Mouse (Mus musculus) mouse embryonic stem cell (cell line): ENCODE data around the gene Gpr21.
"Not testable (repeated sequence)": the region's sequence is repeated elsewhere in the genome, so short reads cannot be mapped to it uniquely, and the experiment has no call there.

ENCODE experiments used
- in situ Hi-C, 2 experiments: fragments of 300-500 bp; cut with MboI; formaldehyde crosslinking; loops; 1 replicate in 1 of 2; 3 replicates in 1 of 2; pipeline ENCODE4 v1.14.3; 2019 to 2020; ENCODE audit warnings: low sequenced_read_pairs in 2 of 2, low pct_unique_long_range_greater_than_20kb in 1 of 2, mixed read lengths in 1 of 2; ENCODE audit not compliant: unreplicated experiment in 1 of 2

The Gpr21 gene

DNA sequence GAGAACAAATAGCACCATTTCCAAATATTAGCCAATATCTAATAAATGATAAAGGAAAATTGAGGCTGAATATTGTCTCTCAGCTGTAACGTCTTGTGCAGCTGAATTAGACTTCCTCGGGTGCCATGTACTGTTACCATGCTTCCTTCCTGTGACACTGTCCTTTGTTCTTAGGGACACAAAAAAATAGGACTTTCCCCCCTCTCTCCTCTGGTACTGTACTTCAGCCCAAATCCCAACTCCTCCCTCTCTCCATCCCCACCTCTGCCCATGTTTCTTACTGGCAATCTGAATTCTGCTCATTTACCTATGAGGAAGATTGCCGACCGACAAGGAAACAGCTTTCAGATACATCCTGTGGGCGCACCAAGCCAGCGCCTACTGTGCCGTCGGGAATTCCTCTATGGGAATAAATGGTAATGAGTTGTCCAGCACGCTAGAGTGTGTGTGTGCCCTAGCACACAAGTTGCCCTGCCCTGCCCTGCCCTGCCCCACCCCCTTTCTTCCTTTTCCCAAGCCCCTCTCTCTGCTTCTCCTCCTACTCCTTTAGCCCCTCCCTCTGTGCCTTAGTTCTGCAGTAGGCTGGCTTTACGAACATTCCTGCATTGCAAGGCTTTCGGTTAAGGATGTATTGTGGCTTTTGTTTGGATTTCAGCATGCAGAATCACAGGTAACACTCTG is at the start of gene Gpr21:
Gene Gpr21 (plus strand): TSS at position 303 of the 681 bp plus-strand sequence.
- in situ Hi-C loops, result no loop called here

DNA sequence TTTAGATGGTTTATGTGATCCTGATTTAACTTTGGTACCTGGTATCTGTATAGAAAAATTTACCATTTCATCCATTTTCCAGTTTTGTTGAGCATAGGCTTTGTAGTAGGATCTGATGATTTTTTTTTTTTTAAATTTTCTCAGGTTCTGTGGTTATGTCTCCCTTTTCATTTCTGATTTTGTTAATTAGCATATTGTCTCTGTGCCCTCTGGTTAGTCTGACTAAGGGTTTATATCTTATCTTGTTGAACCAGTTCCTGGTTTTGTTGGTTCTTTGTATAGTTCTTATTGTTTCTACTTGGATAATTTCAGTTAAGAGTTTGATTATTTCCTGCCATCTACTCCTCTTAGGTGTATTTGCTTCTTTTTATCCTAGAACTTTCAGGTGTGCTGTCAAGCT is 36.6 kb upstream of the Gpr21 start:
- in situ Hi-C loops, result no loop called here

DNA sequence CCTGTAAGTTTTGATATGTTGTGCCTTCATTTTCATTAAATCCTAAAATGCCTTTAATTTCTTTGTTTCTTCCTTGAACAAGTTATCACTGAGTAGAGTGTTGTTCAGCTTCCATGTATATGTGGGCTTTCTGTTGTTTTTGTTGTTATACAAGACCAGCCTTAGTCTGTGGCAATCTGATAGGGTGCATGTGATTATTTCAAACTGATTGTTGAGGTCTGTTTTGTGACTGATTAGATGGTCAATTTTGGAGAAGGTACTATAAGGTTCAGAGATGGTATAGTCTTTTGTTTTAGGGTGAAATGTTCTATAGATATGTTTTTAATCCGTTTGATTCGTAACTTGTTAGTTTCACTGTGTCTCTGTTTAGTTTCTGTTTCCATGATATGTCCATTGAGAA is 36.1 kb upstream of the Gpr21 start:
- in situ Hi-C loops, result no loop called here

DNA sequence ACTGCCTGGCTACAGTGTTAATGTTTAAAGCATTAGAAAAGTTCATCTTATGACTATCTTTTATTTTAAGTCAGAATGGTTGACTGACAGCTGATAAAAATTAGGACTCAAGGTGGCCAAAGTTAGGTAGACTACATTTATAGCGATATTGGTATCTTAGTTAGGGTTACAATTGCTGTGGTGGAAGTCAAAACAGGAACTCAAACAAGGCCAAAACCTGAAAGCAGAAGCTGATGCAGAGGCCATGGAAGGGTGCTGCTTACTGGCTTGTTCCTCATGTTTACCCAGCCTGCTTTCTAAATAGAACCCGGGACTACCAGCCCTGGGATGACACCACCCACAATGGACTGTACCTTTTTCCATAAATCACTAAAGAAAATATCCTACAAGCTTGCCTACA is 32.0 kb upstream of the Gpr21 start:
- in situ Hi-C loops, result no loop called here

GRCm38 (mm10) chr2:37485370-37485769 is 30.8 kb upstream of the Gpr21 start:
- in situ Hi-C loops, result no loop called here

GRCm38 (mm10) chr2:37486408-37486807 is 29.7 kb upstream of the Gpr21 start:
- in situ Hi-C loops, result no loop called here

DNA sequence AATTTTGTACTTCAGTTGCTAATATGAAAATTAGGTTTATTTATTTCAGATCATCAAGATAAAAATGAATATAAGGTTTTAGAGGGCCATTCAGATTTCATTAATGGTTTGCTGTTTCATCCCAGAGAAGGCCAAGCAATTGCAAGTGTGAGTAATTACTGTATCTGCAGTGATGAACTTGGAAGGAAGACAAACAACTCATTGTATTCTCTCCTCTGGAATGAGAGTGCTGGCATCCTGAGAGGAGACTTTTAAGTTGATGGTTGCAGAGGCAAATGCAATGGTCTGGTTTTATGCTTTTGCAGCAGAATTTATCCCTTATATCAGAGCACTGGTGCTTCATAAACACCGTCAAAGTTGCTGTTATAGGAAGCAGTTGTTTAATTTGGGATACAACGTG is 27.2 kb upstream of the Gpr21 start:
- in situ Hi-C loops, result no loop called here

DNA sequence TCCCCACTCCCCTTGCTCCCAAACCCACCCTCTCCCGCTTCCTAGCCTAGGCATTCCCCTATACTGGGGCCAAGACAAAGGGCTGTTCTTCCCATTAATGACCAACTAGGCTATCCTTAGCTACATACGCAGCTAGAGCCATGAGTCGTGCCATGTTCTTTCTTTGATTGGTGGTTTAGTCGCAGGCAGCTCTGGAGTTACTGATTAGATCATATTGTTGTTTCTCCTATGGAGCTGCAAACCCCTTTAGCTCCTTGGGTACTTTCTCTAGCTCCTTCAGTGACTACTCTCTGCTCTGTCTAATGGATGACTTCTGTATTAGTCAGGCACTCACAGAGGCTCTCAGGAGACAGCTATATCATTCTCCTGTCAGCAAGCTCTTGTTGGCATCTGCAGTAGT is 18.8 kb upstream of the Gpr21 start:
- in situ Hi-C loops, result no loop called here

- in situ Hi-C loops, result not testable (repeated sequence)
Measured at GRCm38 (mm10) chr2:37505856-37506255, 10.3 kb upstream of the Gpr21 start.

- in situ Hi-C loops, result no loop called here
Measured at GRCm38 (mm10) chr2:37511134-37511901, 4.8 kb upstream of the Gpr21 start.

DNA sequence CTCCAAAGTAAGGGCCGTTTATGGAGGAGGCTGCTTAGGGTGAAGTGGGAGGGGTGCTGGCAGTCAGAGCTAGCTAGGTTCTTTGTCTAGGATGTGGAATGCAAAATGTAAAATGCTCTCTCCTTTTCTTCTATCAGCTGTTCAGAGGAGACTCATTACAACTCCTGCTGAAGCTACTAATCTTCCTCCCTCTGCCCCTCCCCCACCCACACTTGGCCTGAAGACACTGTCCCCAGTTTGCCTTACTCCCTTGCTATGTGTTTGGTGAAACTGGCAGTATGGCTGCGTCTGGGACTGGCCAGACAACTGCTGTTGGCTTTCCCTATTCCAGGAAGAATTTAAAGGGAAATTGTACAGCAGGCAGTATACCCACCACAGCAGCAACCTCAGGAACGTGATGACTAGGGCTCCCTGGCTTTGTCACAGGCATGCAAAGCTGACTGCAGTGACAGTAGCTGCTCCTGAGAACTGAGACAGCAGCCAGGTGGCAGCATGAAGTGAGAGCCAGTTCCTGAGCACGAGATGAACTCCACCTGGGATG is 860 bp downstream of the Gpr21 start:
- in situ Hi-C loops, result no loop called here

DNA sequence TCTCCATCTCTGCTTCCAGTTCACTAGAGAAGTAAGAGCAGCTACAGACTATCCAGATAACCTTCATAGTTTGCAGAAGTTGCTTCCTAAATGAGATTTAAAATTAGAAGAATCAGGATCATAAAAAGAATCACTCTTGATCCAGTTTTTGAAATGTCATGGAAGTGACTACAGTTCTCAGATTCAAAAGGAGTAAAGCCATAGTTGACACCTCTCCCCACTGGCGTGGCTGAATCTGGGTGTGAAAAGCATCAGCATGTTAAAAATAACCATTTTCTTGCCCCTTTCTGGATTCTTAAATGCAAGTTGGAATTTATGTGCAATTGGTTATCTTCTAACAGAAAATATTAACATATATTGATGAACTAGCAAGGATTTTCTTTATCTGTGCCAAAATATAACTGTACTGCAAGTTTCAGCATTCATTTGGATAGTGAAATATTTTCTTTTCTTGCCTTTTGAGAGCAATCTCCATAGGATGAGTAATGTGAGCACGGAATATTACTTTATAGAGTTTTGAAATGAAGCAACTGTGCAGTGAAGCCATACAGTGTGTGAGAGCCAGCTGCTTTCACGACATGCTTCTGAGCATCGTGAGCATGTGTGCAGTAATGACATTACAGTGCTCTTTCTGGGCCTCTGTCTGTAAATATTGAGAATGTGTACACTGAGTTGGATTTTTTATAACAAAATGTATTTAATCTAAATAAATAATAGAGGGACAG is 2.6 kb downstream of the Gpr21 start:
- in situ Hi-C loops, result no loop called here

GRCm38 (mm10) chr2:37519286-37519640 is 3.1 kb downstream of the Gpr21 start:
- in situ Hi-C loops, result no loop called here

DNA sequence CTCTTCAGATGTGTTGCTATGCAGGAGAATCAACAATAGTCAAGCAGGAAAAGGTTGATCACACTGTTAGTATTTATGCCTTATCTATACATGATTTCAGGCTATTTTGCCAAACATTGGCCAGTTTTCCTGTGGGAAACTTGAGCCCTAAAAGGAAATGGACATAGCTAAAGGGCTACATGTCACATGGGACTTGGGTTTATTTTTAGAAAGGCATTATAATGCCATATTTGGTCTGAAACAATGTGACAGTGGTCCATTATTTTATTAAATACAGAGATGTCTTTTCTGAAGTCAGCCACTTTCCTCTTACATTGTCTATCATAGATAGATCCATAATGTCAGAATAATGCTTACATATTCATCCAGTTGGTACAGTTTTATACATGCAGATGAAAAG is 11.5 kb downstream of the Gpr21 start:
- in situ Hi-C loops, result no loop called here

DNA sequence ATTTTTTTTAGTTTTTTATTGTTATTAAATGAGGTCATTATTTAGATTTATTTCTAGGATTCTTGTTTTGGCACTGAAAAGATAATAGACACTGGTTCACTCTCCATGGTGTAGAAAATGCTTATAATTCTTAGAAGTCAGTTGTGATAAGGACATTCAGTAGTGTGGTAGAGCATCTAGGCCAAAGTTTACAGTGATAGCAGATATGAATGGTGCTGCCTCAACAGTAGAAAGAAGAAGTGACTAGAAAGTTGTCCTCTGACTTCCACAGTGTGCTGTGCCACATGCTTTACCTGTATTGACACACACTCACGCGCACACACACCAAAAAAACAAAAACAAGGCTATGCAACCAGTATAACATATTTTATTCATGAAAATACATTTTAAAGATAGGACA is 13.3 kb downstream of the Gpr21 start:
- in situ Hi-C loops, result no loop called here

DNA sequence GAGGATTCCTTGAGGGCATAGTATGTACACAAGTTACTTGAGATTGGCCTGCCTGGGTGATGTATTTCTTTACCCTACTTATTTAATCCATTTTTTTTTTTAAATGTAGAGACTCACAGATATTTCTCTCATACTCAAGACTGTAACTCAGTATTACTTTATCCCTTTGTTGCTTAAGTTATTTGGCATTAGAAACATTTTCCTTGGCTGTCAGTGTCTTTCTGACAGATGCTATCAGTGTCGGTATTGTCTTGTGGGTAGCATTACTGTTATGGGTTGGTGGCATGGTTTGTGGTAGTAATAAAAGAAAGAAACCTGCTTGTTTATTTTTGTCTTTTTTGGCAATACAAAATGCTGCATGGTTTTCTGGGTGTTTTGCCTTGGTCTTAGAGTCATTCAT is 14.6 kb downstream of the Gpr21 start:
- in situ Hi-C loops, result no loop called here

DNA sequence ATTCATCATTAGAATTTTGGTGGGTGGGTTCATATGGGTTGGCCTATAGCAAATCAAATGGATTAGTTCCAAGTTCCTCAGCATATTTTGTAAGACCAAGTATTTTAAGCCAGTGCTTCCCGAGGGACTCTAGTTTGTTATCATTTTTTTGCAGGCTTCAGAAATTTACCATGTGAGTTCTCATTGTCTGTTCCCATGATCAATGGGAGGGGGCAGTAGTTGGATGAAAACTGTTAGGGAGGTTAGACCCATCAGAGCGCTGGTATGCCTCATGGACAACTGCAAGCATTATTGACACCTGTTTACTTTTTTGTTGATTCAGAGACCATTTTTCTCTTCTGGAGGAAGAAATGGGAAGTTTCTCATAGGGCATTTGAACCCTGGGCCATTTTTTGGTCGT is 15.5 kb downstream of the Gpr21 start:
- in situ Hi-C loops, result no loop called here

GRCm38 (mm10) chr2:37549346-37550012 is 33.3 kb downstream of the Gpr21 start:
- in situ Hi-C loops, result no loop called here

- in situ Hi-C loops, result no loop called here
Measured at GRCm38 (mm10) chr2:37556366-37556765, 40.2 kb downstream of the Gpr21 start.
